Mouse (Mus musculus) embryonic facial prominence, embryonic 13.5 days (tissue): ENCODE results near the gene Spata19. TPM values are rescaled to one million over a fixed set of nuclear protein-coding genes. Genes with fewer than 3 reads are reported as not detected.

ENCODE experiments used
- ATAC-seq: fragments of 200-750 bp; cut with Nextera tagmentation; 2 replicates; pipeline ENCODE4 v1.8.0; 2017; ENCODE audit warnings: low read depth; ENCODE audit not compliant: insufficient number of reproducible peaks, insufficient read depth, low FRiP score, low TSS enrichment
- H3K27ac ChIP-seq: fragments of 300-500 bp; sonication (generic); 2 replicates; pipeline ENCODE4 v1.5.1; 2015; ENCODE audit warnings: moderate library complexity, mild to moderate bottlenecking, inconsistent platforms
- H3K27me3 ChIP-seq: fragments of 300-500 bp; sonication (generic); 2 replicates; pipeline ENCODE4 v1.6.1; 2015; ENCODE audit warnings: mild to moderate bottlenecking, inconsistent platforms
- H3K36me3 ChIP-seq: fragments of 300-500 bp; sonication (generic); 2 replicates; pipeline ENCODE4 v1.6.1; 2015; ENCODE audit warnings: mild to moderate bottlenecking, inconsistent platforms
- H3K4me1 ChIP-seq: fragments of 300-500 bp; sonication (generic); 2 replicates; pipeline ENCODE4 v1.6.1; 2015; ENCODE audit warnings: inconsistent platforms
- H3K4me2 ChIP-seq: fragments of 300-500 bp; sonication (generic); 2 replicates; pipeline ENCODE4 v1.6.1; 2015; ENCODE audit warnings: moderate library complexity, mild to moderate bottlenecking, inconsistent platforms
- H3K4me3 ChIP-seq: fragments of 300-500 bp; sonication (generic); 2 replicates; pipeline ENCODE4 v1.5.1; 2015; ENCODE audit warnings: mild to moderate bottlenecking, inconsistent platforms
- H3K9ac ChIP-seq: fragments of 300-500 bp; sonication (generic); 2 replicates; pipeline ENCODE4 v1.6.1; 2015; ENCODE audit warnings: mild to moderate bottlenecking, inconsistent platforms
- H3K9me3 ChIP-seq: fragments of 300-500 bp; sonication (generic); 2 replicates; pipeline ENCODE4 v1.6.1; 2016; ENCODE audit warnings: inconsistent platforms
- WGBS: fragments of 180-500 bp; shearing (Covaris S2); methylation state at CpG from one replicate; pipeline ENCODE4 v1.1.7; 2015; ENCODE audit warnings: mixed read lengths; 5-methylcytosine and 5-hydroxymethylcytosine counted together
- polyA plus RNA-seq: library from polyadenylated mRNA; unstranded; fragments of >200 nt; fragmentation: Nextera tagmentation; extraction: Ambion mirVana; gene quantifications from 2 replicates; pipeline ENCODE4 v1.2.1, GENCODE M21; 2015

Gene Spata19
- not detected in 2 replicates for polyA plus RNA-seq

DNA sequence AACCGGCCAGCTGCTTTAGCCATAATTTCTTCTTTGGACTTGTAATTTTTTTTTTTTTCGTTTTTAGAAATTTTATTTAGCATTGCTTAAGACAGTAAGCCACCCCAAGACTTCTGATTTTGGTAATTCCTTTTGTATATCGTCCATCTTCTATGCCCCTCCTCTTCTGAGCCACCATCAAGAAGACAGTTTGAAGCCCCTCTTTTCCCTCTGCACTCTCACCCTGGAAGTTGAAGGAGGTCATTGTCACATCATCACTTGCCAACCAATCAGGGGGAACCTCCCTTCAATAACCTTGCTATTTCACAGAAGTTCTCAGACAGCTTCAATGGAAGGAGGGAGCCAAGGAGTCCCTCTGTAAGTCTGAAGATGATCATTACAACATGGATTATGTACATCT lies at the start of gene Spata19:
Gene Spata19 (plus strand): TSS at position 301 of the 400 bp plus-strand sequence.
- Histone ChIP-seq H3K9me3 (no peaks in the 10 kb centered on the region), H3K36me3 (no peaks in the 10 kb centered on the region), H3K27ac (no peak within 1 kb of the TSS), H3K9ac (no peak within 1 kb of the TSS), H3K4me1 (no peaks in the 10 kb centered on the region), H3K4me2 (no peak within 1 kb of the TSS), H3K4me3 (no peak within 1 kb of the TSS), H3K27me3 (no peaks in the 10 kb centered on the region)
- ATAC-seq, result no peak
- 76% methylated on average over 3 of the region's 3 CpGs for WGBS

DNA sequence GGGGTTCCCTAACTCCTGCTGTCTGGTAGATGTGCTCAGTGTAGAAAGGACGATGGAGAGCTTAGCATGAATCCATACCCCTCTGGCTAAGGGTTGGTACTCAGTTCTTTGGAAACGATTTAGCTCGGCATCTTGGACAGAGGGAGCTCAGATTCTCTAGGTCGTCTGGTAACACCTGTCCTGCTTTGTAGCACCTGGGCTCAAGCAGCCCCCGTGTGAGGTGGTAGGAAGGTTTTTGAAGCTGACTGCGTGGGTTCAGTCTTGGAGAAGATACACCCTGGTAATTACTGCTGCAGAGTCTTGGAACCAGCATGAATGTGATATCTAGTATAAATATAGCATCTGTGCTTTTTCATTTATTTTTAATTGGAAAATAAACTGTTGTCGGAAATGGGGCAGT lies 43.5 kb upstream of the Spata19 start:
- Histone ChIP-seq H3K4me2 (no peak overlapping the region), H3K4me3 (no peak overlapping the region), H3K27me3 (no peaks in the 10 kb centered on the region), H3K9ac (no peak overlapping the region), H3K27ac (no peak overlapping the region), H3K36me3 (no peaks in the 10 kb centered on the region), H3K9me3 (no peaks in the 10 kb centered on the region), H3K4me1 (no peaks in the 10 kb centered on the region)
- no peak for ATAC-seq
- 80% methylated on average over 7 of the region's 7 CpGs for WGBS

DNA sequence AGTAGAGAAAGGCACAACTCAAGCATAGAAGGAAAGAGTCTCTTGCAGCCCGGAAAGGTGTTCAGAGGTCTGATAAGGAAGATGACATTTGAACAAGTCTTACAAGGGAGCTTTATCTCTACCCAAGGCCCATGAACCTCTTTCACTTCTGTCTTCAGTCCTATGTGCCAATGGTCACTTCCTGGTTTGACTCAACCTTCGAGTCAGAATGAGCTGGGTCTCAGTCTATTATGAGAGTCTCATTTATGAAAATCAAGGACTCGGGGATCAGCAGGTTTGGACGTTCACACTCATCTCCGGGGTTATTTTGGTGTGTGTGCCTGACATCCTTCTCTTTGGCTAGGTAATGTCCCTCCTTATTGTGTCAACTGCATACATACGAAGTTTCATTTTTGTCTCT lies 38.7 kb upstream of the Spata19 start:
- 91% methylated on average over 6 of the region's 6 CpGs for WGBS
- no peaks in the 10 kb centered on the region for H3K27me3 ChIP-seq
- H3K4me3 ChIP-seq, result no peak overlapping the region
- H3K36me3 ChIP-seq, result no peaks in the 10 kb centered on the region
- no peak overlapping the region for H3K9ac ChIP-seq
- H3K4me2 ChIP-seq, result no peak overlapping the region
- ATAC-seq, result no peak
- no peak overlapping the region for H3K27ac ChIP-seq
- no peaks in the 10 kb centered on the region for H3K4me1 ChIP-seq
- no peaks in the 10 kb centered on the region for H3K9me3 ChIP-seq

DNA sequence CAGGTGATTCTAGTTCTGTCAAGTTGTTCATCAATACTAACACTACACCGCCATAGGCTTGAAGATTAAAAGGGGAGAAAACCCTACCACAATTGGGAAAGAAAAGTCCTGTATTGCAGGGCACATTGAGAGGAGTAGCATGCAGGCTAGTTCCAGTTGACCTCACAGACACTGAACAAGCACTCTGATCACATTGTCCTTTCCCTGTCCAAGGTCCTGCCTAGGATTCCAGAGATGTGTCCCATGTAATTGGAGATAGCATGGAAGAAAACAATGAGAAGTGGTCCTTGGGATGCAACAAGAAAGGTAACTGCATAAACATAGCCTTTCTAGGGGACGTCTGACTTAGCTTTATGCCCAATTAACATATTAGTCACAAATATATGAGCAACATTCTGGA lies 29.4 kb upstream of the Spata19 start:
- WGBS, result 59% methylated on average over 2 of the region's 2 CpGs
- Histone ChIP-seq H3K4me3 (no peak overlapping the region), H3K27ac (no peak overlapping the region), H3K4me2 (no peak overlapping the region), H3K9ac (no peak overlapping the region), H3K36me3 (no peaks in the 10 kb centered on the region), H3K27me3 (no peaks in the 10 kb centered on the region), H3K9me3 (no peaks in the 10 kb centered on the region), H3K4me1 (0 out of 2 replicates have a peak, but pooled peaks cover 3% of the 10 kb centered on the region)
- no peak for ATAC-seq

DNA sequence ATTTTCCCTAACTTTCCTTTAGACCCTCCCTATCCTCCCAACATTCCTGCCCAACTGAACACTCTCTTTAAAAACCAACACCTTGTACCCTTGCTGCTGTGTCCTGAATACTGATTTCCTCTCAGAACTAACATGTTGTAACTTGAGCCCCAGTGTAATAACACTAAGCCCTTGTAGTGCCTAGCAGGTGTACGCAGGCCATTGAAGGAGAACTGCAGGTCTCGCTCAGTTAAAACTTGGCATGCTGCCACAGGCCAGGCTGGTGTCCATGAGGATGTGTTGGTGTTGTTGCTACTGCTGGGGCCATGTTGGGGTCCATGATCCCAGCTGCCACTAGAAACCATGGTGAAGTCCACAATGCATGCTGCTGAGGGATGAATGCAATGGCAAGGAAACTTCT lies 27.5 kb upstream of the Spata19 start:
- Histone ChIP-seq H3K36me3 (no peaks in the 10 kb centered on the region), H3K27ac (no peak overlapping the region)
- no peak for ATAC-seq

DNA sequence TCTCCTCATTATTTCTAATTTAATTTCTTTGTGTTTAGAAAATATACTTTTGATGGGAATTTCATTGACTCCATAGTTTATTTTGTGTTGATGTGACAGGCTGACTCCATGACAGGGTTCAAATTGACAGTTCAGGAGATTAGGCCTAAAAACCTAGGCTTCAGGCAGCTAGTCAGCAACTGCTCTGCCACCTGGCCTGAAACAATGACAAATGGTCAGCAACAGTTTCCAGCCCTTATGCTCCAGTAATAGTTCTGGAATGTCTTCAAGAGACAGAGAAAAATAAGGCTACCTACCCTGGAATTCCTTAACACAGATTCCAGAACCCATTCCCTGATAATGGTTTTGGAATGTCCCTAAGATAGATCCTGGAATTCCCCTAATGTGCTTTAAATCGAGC lies 20.9 kb upstream of the Spata19 start:
- no peaks in the 10 kb centered on the region for H3K36me3 ChIP-seq
- WGBS, result 69% methylated on average over 1 of the region's 1 CpGs

More for the DNA sequence above, 27.5 kb upstream of the Spata19 start:
- Histone ChIP-seq H3K4me1 (0 out of 2 replicates have a peak, but pooled peaks cover 3% of the 10 kb centered on the region), H3K4me3 (no peak overlapping the region), H3K27me3 (no peaks in the 10 kb centered on the region), H3K4me2 (no peak overlapping the region), H3K9ac (no peak overlapping the region), H3K9me3 (no peaks in the 10 kb centered on the region)
- WGBS, result 66% methylated on average over 2 of the region's 2 CpGs

DNA sequence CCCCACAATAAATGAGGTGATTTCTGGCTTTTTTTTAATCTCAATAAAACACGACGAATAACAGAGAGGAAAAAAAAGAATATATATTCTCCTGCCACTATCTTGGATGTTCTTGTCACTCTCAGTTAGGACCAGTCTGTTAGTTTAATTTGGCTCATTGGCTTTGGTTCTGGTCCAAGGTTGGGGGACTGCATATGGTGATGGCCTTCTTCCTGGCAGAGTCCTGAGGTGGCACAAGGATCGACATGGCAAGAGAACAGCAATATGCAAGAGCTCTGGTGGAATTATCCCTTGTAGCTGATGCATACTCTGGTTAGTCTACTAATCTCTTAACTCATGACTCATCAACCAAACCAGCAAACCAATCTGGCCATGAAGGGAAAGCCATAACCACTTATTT lies 9.6 kb upstream of the Spata19 start:
- Histone ChIP-seq H3K27ac (no peak overlapping the region), H3K9me3 (no peaks in the 10 kb centered on the region), H3K4me3 (no peak overlapping the region), H3K4me2 (no peak overlapping the region), H3K36me3 (no peaks in the 10 kb centered on the region), H3K27me3 (no peaks in the 10 kb centered on the region), H3K4me1 (no peaks in the 10 kb centered on the region), H3K9ac (no peak overlapping the region)
- WGBS, result 84% methylated on average over 3 of the region's 3 CpGs
- ATAC-seq, result no peak

More for the DNA sequence above, 20.9 kb upstream of the Spata19 start:
- no peak for ATAC-seq
- no peak overlapping the region for H3K4me2 ChIP-seq
- no peak overlapping the region for H3K27ac ChIP-seq
- H3K4me1 ChIP-seq, result no peaks in the 10 kb centered on the region
- no peaks in the 10 kb centered on the region for H3K9me3 ChIP-seq
- no peaks in the 10 kb centered on the region for H3K27me3 ChIP-seq
- no peak overlapping the region for H3K9ac ChIP-seq
- no peak overlapping the region for H3K4me3 ChIP-seq

DNA sequence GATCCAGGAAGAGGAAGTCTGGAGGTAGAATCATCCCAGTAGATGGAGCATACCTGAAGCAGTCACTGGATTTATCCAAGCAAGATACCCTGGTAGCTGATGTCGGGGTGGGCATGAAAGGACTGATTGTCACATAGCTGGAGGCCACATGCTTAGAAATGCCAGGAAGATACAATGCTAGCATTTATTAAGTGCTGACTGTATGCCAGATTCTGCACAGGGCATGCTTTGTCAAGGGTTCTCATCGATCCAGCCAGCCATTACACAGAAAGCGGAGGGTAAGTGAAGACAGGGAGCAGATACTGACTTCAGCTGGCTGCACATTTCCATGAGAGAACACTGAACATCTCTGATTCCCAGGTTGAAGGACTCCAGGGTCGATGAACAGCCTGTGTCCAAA lies 4.6 kb downstream of the Spata19 start:
- 76% methylated on average over 4 of the region's 4 CpGs for WGBS
- Histone ChIP-seq H3K27ac (no peak overlapping the region), H3K9me3 (no peaks in the 10 kb centered on the region), H3K36me3 (no peaks in the 10 kb centered on the region), H3K27me3 (no peaks in the 10 kb centered on the region), H3K4me2 (no peak overlapping the region), H3K9ac (no peak overlapping the region), H3K4me3 (no peak overlapping the region), H3K4me1 (no peaks in the 10 kb centered on the region)
- no peak for ATAC-seq

DNA sequence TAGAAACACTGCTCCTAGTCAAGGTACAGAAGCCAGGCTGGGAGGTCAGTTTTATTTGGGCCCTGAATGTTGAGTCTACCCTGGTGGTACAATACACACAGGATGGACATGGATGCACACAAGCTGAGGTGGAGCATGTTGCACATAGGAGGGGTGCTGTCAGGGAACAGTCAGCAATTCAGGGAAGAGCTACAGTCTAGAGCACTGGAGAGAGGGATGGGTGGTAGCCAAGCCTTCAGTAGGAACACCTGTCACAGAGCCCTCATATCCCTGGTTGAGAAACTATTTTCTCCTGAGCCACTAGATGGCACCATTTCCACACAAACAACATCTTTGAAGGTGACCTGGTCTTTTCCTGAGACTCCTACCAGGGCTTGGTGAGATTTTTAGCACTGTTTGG lies 13.1 kb downstream of the Spata19 start:
- H3K36me3 ChIP-seq, result no peaks in the 10 kb centered on the region
- no peaks in the 10 kb centered on the region for H3K9me3 ChIP-seq
- H3K9ac ChIP-seq, result no peak overlapping the region
- no peak overlapping the region for H3K4me2 ChIP-seq
- no peak overlapping the region for H3K4me3 ChIP-seq
- no peak overlapping the region for H3K27ac ChIP-seq
- peaks cover 6% of the 10 kb centered on the region; the same call in 1 of the 2 replicates for H3K27me3 ChIP-seq
- peaks cover 5% of the 10 kb centered on the region; the same call in 1 of the 2 replicates for H3K4me1 ChIP-seq
- ATAC-seq, result no peak

DNA sequence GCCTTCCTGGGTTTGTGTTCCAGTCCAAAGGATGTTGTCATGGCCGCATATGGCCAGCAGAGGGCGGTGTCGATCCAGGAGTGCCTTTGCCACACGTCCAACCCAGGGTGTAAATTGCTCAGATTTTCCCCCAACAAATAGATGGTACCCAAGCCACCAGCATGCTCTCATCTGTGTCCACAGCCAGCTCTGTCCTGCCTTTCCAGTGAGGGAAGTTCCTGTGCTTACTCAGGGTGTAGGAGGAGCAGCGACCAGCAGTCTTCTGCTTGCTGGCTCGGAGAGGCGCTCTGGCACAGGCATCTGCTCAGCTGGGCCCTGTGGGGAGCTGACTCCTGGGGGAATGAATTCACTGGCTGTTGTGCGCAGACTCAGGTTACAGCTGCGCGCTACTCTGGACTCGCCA lies 17.5 kb downstream of the Spata19 start:
- peaks cover 5% of the 10 kb centered on the region; the same call in 1 of the 2 replicates for H3K4me1 ChIP-seq
- H3K36me3 ChIP-seq, result no peaks in the 10 kb centered on the region
- no peak overlapping the region for H3K9ac ChIP-seq
- ATAC-seq, result peak; percentile 33; the same call in 1 of the 2 replicates
- H3K27ac ChIP-seq, result no peak overlapping the region
- no peaks in the 10 kb centered on the region for H3K9me3 ChIP-seq
- peaks cover 12% of the 10 kb centered on the region for H3K27me3 ChIP-seq
- no peak overlapping the region for H3K4me3 ChIP-seq
- under 1% methylated on average over 11 of the region's 11 CpGs for WGBS
- H3K4me2 ChIP-seq, result peak overlapping the region; percentile 47

DNA sequence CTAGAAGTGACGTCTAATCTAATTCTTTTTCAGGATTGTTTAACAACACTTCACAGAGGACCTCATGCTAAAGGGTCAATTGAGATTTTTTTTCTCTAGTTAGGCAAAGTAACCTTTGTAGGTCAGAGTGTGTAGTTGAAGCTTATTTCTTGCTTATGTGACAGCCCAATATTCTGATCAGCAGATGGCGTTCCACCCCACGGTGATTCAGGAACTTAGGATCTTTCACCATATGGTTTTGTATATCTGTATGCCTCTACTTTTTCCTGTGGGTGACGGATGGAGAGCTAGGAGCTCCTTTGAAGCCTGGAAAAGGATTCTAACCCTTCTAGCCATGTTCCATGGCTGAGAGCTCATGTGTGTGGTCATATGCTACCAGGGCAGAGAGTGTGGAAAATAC lies 27.9 kb downstream of the Spata19 start:
- H3K4me3 ChIP-seq, result no peak overlapping the region
- no peak for ATAC-seq
- H3K27me3 ChIP-seq, result no peaks in the 10 kb centered on the region
- no peak overlapping the region for H3K9ac ChIP-seq
- H3K9me3 ChIP-seq, result no peaks in the 10 kb centered on the region
- no peak overlapping the region for H3K4me2 ChIP-seq
- 67% methylated on average over 4 of the region's 4 CpGs for WGBS
- no peak overlapping the region for H3K27ac ChIP-seq
- no peaks in the 10 kb centered on the region for H3K36me3 ChIP-seq
- no peaks in the 10 kb centered on the region for H3K4me1 ChIP-seq

DNA sequence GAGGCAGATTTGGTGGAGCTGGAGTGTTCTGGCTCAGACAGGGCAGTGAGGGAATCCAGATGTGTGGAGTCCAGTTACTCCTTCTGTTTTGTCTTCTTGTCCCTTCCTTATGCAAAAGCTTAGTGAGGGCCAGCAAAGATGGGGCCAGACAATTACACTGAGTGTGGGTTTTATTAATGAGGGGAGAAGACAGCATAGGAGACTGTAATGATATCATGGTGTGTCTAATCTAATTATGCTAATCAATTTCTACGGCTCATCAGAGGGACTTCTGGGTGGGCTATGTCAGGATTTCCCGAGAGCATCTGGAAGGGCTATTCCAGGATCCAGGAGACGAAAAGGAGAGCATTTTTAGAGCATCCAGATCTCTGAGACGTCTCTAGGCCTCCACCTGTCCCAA lies 32.0 kb downstream of the Spata19 start:
- no peak overlapping the region for H3K4me3 ChIP-seq
- H3K36me3 ChIP-seq, result no peaks in the 10 kb centered on the region
- no peaks in the 10 kb centered on the region for H3K9me3 ChIP-seq
- no peaks in the 10 kb centered on the region for H3K27me3 ChIP-seq
- no peak overlapping the region for H3K4me2 ChIP-seq
- no peak overlapping the region for H3K27ac ChIP-seq
- H3K4me1 ChIP-seq, result no peaks in the 10 kb centered on the region
- 0 out of 2 replicates have a peak, but pooled peaks have one; percentile 28 for ATAC-seq
- no peak overlapping the region for H3K9ac ChIP-seq
- 24% methylated on average over 4 of the region's 4 CpGs for WGBS

DNA sequence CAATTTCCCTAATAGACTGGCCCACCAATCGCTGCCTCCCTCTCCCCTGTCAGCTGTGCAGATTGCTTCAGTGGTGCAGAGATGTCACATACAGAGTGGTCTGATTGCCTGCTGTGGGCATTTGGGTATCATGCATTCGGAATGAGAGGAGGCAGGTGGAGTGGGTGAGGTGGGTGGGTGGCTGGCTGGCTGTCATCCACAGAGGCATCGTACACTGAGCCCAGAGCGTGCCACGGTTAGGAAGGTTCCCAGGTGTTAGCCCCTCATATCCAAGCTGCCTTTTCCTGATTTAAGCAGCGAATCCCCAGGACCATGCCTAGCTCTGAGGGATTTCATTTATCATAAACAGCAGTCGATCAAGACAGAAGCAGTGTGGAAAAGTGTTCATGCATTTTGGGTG lies 36.7 kb downstream of the Spata19 start:
- Histone ChIP-seq H3K9ac (no peak overlapping the region), H3K36me3 (no peaks in the 10 kb centered on the region), H3K4me3 (no peak overlapping the region), H3K27me3 (no peaks in the 10 kb centered on the region), H3K27ac (no peak overlapping the region), H3K4me1 (peaks cover 14% of the 10 kb centered on the region; the same call in 1 of the 2 replicates), H3K4me2 (no peak overlapping the region), H3K9me3 (no peaks in the 10 kb centered on the region)
- no peak for ATAC-seq
- 87% methylated on average over 7 of the region's 7 CpGs for WGBS
